Mouse (Mus musculus): ENCODE data around the gene Tmem189.

Gene Tmem189

DNA sequence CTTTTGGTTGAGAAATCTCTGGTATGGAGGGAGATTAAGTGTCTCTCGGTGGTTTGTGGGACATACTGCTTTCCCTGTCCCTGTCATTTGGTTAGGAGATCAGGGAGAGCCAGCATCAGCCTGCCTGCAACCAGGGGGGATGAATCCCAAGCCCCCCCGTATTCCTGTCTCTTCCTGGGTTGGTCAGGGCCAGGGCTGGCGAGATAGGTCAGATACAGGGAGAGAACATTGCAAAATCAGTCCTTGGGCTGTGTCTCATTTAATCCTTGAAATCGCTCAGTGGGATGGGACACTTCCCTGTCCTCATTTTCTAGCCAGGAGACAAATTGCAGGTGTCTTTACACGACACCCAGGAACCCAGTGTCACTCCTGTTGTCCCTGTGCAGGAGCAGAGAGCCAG, 10.4 kb upstream of the Tmem189 start:
- no peak for DNase-seq

- peak; percentile 38 to 49 for DNase-seq
Measured at GRCm38 (mm10) chr2:167697902-167698301, 8.3 kb upstream of the Tmem189 start.

- no peak for DNase-seq
Measured at GRCm38 (mm10) chr2:167696143-167696542, 6.5 kb upstream of the Tmem189 start.

GRCm38 (mm10) chr2:167695491-167695890, 5.9 kb upstream of the Tmem189 start:
- no peak for DNase-seq

DNA sequence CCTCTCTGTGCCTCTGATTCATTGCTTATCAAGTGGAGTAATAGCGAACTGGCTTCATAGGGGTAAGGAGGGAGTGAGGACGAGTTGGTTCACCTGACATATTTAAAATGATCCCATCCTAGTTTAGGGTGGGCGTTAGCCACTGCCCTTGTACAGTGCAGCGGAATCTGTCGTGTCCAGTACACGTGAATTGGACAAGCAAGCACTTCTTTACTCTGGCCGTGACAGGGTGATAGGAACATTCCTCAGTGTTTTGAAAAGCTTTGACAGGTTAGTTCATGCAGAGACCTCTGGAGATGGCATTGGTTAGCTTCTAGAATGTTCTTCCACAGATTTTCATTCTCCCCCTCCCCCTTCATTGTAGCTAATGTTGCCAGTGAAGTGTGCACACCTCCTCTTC, 5.3 kb upstream of the Tmem189 start:
- no peak for DNase-seq

DNA sequence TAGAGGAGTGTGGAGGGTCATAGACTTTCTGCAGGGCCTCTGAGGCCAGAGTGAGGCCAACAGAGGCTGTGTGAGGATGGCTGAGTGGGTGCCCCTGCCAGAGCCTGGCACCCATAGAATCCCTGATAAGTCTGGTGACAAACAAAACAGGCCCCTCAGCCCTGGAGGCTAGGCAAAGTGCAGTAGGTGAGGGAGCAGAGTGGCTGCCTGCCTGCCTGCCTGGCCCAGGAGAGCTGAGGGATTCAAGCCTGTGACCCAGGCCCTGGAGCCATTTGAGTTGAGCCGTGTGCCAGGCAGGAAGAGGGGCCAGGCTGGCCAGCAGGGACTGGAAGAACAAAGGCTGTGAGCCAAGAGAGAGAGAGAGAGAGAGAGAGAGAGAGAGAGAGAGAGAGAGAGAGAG, 4.6 kb upstream of the Tmem189 start:
- DNase-seq, result no peak

- no peak for DNase-seq
Measured at GRCm38 (mm10) chr2:167693540-167693939, 3.9 kb upstream of the Tmem189 start.

DNA sequence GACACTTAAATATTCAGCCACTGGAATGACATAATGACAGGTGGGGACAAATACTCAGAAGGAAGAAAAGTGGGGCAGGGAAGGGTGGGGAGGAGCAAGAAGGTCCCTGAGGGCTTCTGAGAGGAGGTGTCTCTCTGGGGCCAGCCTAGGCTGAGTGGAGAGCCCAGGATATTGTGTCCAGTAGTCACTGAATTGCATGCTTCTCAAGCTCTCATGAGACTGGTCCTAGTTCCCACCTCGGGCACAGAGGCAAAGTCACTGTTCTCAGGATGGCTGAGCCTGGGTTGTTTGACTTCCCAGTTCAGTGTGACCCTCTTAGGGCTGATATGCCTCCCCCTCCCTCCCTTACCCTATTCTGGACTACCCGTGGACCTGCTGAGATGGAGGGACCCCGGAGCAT, 3.2 kb upstream of the Tmem189 start:
- DNase-seq, result no peak

- DNase-seq, result no peak
Measured at GRCm38 (mm10) chr2:167691871-167692661, 2.4 kb upstream of the Tmem189 start.

DNA sequence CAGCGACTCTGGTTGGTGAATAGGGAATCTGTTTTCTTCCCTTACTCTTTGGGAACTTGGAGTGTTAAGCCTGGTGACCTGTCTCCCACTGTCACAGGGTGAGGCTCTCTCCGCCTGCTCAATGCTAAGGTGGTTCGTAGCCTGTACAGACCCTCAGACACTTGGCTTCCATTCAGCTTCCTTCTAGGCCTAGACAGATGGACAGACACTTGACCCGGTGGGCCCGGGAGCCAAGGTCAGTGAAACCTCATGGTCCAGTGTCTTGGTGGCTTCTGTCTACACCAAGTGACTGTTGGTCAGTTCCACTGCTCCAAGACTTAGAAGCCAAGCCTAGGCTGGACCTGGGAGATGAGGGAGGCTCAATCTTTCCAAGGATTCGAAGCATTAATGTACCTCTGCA, 1.8 kb upstream of the Tmem189 start:
- no peak for DNase-seq

DNA sequence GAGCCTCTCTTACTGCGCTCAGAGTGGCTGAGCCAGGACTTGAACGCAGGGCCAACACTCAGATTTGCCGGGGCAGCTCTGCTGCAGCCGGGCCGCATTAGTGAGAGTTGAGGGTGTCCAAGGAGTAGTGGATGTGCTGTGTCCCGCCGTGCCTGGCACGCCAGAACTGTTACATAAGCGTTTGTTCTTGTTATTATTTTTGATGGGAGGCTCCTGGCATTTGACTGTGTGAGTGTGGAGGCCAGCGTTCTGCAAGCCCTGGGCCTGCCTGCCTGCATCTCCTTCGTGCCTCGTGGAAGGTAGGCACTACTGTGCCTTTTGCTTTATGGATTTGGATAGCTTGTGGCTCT, 1.3 kb upstream of the Tmem189 start:
- DNase-seq, result no peak

DNA sequence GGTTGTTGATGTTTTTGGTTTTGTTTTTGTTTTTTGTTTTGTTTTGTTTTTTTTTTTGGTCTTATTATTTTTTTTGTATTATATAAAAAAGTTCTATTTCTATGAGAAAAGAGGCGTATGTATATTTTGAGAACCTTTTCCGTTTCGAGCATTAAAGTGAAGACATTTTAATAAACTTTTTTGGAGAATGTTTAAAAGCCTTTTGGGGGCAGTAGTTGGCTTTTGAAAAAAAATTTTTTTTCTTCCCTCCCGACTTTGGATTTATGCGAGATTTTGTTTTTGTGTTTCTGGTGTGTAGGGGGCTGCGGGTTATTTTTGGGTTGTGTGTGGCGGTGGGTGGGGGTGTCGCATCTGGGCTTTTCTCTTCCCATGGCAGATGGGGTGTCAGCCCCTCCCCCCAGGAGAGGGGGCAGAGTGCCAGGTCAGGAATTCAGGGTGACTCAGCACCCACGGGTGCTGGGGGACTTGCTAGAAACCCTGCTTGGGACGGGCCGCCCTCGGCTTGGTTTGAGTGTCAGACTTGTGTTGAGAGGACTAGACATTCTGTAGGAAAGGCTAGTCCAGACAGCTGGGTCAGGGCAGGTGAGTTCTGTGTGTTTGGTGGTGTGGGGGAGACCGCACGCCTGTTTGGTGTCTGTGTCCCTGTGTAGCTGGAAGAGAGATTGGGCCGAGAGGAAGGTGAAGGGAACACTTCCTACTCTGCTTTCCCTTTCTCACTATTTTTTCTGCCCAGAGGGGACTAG, 768 bp upstream of the Tmem189 start:
- DNase-seq, result peak in 1 of 2 experiments; percentile 30

DNA sequence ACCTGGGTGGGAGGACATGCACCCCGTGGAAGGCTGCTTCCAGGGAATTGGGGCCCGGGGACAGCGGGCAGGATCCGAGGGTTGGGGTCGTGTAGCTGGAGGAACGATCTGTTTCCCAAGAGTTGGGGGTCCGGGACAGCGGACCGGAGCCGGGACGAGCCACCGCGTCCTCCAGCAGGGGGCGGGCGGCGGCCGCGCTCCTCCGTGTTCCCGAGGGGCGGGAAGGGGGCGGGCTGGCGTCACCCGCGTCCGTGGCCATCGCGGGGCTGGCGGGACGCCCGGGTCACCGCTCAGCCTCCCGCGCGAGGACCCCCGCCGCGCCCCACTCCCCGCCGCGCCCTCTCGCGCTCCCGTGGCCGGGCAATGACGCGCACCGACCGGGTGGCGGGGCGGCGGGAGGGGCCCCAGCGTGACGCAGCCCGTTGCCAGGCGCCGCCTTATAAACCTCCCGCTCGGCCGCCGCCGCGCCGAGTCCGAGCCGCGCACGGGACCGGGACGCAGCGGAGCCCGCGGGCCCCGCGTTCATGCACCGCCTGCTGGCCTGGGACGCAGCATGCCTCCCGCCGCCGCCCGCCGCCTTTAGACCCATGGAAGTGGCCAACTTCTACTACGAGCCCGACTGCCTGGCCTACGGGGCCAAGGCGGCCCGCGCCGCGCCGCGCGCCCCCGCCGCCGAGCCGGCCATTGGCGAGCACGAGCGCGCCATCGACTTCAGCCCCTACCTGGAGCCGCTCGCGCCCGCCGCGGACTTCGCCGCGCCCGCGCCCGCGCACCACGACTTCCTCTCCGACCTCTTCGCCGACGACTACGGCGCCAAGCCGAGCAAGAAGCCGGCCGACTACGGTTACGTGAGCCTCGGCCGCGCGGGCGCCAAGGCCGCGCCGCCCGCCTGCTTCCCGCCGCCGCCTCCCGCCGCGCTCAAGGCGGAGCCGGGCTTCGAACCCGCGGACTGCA, 847 bp downstream of the Tmem189 start, which contains the start of gene Cebpb:
Cebpb (plus strand) TSS at position 418 of the 954 bp plus-strand sequence.
- DNase-seq, result peak; percentile 80 to 85

GRCm38 (mm10) chr2:167688126-167688497, 1.5 kb downstream of the Tmem189 start:
- no peak for DNase-seq

DNA sequence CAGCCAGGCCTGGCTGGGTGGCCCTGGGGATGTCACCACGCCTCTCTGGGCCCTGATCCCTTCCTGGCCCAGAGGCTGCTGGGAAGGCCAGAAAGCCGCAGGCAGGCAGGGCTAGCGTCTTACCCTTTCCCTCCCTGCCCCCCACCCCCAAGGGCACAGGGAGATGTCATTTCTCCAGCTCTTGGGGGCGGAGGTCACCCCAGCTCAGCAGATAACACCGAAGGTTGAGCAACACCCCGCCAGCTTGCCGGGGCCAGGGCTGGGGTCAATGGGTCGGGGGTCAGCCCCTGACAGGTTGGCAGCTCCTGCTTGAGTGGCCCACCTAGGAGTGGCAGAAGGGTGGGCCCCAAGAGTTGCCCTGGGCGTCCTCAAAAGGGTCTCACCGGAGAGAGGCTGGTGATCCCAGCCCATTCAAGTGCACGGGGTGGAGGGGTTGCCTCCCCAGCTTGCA, 1.9 kb downstream of the Tmem189 start:
- no peak for DNase-seq

DNA sequence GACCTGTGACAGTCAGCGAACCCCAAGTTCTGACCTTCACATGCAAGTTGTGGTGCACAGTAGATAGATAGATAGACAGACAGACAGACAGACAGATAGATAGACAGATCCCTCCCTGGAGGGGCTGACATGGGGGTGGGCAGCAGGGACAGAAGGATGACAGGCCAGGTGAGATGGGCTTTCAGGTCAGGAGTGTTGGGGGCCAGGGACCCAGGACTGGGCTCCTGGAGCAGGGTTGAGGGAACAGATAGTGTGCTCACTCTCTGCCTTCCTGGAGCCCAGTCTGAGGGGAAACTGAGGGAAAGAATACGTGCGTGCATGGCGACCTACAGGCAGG, 2.4 kb downstream of the Tmem189 start:
- no peak for DNase-seq

GRCm38 (mm10) chr2:167686382-167687249, 3.0 kb downstream of the Tmem189 start:
- DNase-seq, result no peak

DNA sequence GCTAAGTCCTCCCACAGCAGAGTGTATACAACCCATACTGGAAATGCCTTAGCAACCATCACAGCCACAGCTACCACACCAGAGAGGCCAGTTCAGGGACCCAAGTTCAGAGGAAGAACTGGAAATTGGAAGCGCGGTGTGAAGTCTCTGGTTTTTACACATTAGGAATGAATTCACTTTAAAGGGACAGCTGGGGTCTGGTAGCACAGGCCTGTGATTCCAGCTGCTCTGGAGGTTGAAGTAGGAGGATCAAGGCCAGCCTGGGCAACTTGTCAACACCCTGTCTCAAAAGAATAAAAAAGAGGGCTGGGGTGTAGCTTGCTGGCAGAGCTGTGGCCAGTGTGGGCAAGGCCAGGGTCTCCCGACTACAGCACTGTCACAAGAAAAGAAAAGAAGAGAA, 3.8 kb downstream of the Tmem189 start:
- DNase-seq, result no peak

- peak; percentile 86 to 98 for DNase-seq
Measured at GRCm38 (mm10) chr2:167685137-167685536, 4.5 kb downstream of the Tmem189 start.

- no peak for DNase-seq
Measured at GRCm38 (mm10) chr2:167683721-167684120, 5.9 kb downstream of the Tmem189 start.

GRCm38 (mm10) chr2:167680657-167681056, 9.0 kb downstream of the Tmem189 start:
- peak in 1 of 2 experiments; percentile 69 for DNase-seq

- peak; percentile 73 to 88 for DNase-seq
Measured at GRCm38 (mm10) chr2:167679902-167680430, 9.7 kb downstream of the Tmem189 start.
